Mouse (Mus musculus) spleen, embryonic (tissue): ENCODE measurements at regions not wholly inside any gene's neighbourhood (a gene's known extent, or its start where the extent isn't known, plus 50 kb on each side); places are given as distances from the start of the nearest gene placed in this dataset.

Experiments
- CTCF ChIA-PET: fragments of 350-600 bp; sonication (Branson Sonifier 250); formaldehyde crosslinking; loops from one replicate; lab custom pipeline; 2022; lab: Charles Lee

- CTCF ChIA-PET: no interaction called here
Measured at GRCm38 (mm10) chr7:137522450-137522849, 85.0 kb downstream of the Glrx3 start.

- CTCF ChIA-PET: no interaction called here
Measured at GRCm38 (mm10) chr7:137533476-137533875, 96.1 kb downstream of the Glrx3 start.

DNA sequence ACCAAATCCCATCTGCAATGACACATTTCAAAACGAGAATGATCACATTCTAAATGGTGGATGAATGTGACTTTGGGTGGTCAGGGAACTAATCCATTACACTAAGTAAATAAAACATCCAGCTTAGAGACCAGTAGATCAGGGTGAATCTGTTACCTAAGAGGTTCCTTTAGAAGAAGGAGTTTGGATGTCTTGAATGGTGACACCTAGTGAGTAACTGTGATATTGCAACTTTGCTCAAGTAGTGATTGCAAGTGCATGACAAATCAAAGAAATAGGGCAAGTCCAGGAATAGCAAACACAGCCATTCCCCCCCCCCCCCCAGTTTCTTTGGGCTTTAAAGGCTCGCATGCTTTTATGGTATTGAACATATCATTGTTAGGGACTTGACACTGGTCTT, 112.6 kb downstream of the Glrx3 start:
- CTCF ChIA-PET: interaction anchor here (0.8 kb wide), 1 partner anchor 394 kb away, joined by 8 read pairs; no protein-coding TSS in a partner anchor

DNA sequence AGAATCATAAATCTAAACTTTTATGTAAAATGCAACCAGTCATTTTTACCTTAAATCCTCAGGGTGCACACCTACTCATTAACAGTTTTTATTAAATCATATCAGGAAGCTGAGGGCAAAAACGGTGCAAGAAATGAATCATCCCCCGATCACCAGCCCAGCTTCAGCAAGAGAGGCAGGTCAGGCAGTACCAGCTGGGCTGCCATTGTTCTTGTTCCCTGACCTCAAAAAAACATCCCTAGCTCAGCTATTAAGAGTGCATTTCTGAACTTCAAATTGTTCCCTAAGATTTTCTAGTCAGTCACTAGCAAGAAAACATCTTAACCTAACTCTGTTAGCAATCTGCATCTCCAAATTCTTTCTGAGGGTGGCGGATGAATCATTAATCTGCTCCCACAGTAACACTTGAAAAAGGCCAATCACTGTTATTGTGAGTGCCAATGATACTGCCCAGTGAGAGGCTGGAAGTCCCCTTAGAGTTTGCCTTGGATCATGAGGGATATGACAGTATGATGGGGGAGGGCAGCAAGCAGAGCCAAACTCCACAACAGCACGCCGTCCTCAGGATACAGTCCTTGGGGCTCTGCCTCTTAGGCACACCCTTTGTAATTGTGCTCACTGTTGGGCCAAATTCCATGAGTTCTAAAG, 115.3 kb downstream of the Glrx3 start:
- CTCF ChIA-PET: no interaction called here

DNA sequence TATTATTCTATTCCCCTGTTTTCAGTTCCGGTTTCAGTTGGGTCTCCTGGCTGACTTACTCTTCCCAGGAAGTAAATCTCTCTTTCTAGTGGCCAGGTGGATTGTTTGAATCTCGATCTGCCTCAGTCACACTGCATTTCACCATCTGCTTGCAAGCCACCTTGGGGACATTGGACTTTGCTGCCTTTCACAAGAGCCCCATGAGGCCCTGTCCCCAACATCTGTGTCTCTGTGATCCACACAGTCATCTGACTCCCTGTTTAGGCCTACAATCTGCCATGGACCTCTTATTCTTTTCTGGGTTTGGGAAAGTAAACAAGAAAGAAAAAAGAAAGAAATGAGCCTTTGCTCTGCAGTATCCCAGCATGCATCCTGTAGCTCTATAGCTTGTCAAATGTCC, 118.1 kb downstream of the Glrx3 start:
- CTCF ChIA-PET: interaction anchor here (1.0 kb wide), 1 partner anchor 29 kb away, joined by 6 read pairs; no protein-coding TSS in a partner anchor

DNA sequence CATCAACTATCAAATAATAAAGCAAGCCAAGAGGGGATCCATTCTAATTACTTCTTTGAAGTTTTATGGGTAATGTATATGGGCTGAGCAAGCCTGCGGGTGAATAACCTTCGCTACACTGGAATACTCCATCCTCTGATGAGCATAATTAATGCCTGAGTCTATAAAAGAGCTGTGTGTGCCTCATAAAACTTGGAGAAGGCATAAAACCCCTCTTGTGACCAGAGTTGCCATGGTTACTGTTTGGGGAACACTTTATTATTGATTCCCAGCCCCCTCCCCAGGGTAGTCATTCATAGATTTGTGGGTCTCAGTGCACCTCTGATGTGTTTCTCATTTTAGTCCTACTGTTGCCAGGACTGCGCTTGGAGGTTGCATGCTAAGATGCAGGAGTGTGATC, 120.0 kb downstream of the Glrx3 start:
- CTCF ChIA-PET: no interaction called here

DNA sequence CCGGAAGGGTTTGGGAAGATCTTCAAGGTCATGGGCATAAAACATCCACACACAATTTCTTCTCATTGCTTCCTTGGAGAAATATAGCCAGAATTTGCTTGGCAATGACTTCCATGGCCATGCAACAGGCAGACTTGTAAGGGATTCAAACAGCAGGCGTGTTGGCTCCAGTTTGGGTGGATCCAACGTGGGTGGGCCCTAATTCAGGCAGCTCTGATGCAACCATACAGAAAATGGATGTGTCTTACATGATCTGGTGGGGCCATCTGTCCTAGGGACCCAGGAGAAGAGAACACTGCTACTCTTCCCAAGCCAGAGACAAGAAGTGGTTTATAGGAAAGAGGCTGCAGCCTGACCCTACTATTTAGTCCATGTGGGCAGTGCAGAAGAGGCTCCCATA, 121.5 kb downstream of the Glrx3 start:
- CTCF ChIA-PET: no interaction called here

DNA sequence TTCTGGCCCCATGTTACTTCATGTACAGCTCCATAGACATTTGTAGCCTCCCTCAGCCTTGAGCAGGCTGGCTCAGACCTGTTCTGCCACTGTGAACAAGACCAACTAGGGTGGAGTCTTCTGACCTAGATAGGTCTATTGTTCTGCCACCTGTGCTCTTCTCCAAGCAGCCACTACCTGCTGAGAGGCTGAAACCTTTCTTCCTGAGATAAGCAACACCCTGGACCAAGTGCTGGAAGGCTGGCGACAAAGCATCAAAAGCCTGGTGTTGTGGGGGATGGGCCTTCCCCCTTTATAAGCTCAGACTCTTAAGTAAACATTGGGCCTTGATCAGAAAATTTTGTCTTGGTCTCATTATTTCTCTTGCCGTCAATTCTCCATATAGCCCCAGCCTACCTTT, 132.8 kb downstream of the Glrx3 start:
- CTCF ChIA-PET: no interaction called here

DNA sequence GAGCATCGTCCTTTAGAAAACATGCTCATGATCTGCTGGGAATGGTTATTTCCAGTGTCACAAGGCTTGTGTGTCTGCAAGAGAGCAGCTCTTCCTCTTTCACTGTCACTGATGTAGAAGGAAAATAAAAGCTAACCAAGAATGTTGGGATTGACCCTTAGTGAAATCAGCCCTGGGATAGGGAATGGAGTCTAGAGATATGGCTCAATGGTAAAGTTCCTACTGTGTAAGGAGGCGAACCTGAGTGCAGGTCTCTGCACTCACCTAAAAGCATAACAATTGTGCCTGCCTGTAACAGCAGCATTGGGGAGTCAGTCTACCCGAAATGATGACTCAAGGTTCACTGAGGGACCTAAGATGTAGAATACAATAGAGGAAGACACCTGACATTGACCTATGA, 138.1 kb downstream of the Glrx3 start:
- CTCF ChIA-PET: no interaction called here

- CTCF ChIA-PET: interaction anchor here (1.3 to 1.7 kb wide), 2 partner anchors 13 to 17 kb away, joined by 5 read pairs; no protein-coding TSS in a partner anchor
Measured at GRCm38 (mm10) chr7:137576251-137576650, 138.8 kb downstream of the Glrx3 start.

DNA sequence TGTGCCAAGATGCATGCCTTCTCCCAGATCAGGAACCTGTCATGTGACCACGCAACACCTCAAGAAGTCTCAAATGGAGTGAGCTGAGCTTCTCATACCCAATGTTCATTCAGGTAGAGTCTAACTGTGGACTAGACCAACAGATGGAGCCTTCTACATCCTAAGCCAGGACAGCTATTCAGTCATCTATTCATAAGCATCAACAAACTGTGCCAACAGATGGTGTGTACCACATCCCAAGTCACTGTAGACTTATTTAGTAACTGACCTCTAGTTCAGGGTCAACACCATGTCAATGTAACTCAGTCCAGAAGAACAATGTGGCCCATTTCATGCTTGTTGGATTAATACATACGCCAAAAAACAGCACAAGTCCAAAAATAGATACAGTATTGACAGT, 146.1 kb downstream of the Glrx3 start:
- CTCF ChIA-PET: interaction anchor here (0.7 to 1.0 kb wide), 2 partner anchors 15 to 22 kb away, joined by 3 to 8 read pairs; no protein-coding TSS in a partner anchor

- CTCF ChIA-PET: interaction anchor here (0.6 to 0.7 kb wide), 3 partner anchors 11 to 147 kb away, joined by 3 to 6 read pairs (median 3); no protein-coding TSS in a partner anchor
Measured at GRCm38 (mm10) chr7:137584916-137585315, 147.5 kb downstream of the Glrx3 start.

DNA sequence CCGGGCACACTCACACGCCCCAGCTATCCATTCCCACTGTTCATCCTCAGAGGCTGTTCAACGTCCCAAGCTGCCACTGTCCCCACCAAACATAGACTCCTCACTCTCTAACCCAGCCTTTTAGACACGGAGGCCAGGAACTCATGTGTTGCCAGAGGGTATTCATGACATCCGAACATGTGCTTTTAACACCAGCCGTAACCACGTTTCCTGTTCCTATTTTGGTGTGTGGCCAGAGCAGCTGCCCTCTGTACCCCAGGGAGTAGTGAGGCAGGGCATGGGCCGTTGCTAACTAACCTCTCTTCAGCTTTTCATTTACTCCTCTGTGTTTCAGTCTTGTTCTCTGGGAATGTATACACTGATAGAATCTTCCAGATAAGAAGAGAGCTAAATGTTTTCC, 156.2 kb downstream of the Glrx3 start:
- CTCF ChIA-PET: interaction anchor here (1.2 to 1.4 kb wide), 2 partner anchors 8 to 17 kb away, joined by 3 to 5 read pairs; no protein-coding TSS in a partner anchor

- CTCF ChIA-PET: no interaction called here
Measured at GRCm38 (mm10) chr7:137595567-137595966, 158.2 kb downstream of the Glrx3 start.

DNA sequence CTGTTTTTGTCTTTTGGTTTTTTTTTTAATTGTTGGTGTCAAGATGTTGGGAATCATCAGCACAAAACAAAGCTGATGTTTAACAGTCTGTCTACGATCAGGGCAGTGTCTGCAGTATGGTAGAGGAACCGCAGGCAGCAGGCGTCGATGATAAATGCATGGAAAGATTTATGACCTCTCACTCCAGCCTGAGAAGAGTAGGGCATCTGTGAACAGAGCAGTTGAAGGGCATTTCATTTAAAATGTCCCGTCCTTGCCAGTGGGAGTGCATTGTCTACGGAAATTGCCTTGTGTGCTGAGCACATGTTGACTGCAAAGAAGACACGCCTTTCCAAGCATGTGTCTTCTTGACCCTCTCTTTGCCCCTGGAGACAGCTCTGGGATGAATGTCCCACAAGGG, 158.7 kb downstream of the Glrx3 start:
- CTCF ChIA-PET: no interaction called here

DNA sequence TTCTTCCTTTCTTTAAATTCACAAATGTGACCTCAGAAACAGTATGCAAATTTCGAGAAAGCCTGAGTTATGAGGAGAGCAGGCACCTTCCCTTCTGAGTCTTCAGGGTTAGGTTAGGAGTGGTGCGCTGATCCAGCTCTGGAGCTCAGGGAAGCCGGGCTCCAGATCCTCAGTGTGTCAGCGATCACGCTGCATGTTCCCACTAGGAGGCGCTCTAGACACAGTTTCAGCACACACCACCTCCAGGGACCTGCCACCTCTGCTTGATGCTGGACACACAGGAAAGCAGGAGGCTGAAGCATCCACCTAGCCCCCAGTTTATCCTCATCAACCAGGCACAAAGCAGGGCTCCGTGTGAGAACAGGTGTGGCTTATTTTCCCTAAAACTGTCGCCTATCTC, 165.6 kb downstream of the Glrx3 start:
- CTCF ChIA-PET: interaction anchor here (0.9 kb wide), 1 partner anchor 51 kb away, joined by 3 read pairs; no protein-coding TSS in a partner anchor

DNA sequence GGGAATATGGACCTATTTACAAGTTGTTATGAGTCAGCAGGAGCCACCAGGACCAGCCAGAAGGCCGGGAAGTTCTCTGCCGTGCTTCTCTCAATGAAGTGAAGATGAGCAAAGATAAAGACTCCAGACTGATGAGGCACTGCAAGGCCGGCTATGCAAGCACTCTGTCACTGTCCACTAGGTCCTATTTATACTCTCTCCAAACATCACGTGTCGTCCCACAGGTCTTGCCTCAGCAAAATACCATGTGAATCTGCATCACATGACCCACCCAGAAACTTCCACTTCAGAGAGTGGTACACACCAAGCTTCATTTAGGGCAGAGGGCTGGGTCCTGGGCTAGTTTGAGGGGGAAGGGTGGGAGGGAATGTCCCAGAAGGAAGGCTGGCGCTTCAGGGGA, 172.3 kb downstream of the Glrx3 start:
- CTCF ChIA-PET: interaction anchor here (0.6 kb wide), 2 partner anchors 20 to 97 kb away, joined by 3 to 5 read pairs; no protein-coding TSS in a partner anchor

- CTCF ChIA-PET: interaction anchor here (0.7 kb wide), 1 partner anchor 157 kb away, joined by 4 read pairs; no protein-coding TSS in a partner anchor
Measured at GRCm38 (mm10) chr7:137611363-137611762, 173.9 kb downstream of the Glrx3 start.

DNA sequence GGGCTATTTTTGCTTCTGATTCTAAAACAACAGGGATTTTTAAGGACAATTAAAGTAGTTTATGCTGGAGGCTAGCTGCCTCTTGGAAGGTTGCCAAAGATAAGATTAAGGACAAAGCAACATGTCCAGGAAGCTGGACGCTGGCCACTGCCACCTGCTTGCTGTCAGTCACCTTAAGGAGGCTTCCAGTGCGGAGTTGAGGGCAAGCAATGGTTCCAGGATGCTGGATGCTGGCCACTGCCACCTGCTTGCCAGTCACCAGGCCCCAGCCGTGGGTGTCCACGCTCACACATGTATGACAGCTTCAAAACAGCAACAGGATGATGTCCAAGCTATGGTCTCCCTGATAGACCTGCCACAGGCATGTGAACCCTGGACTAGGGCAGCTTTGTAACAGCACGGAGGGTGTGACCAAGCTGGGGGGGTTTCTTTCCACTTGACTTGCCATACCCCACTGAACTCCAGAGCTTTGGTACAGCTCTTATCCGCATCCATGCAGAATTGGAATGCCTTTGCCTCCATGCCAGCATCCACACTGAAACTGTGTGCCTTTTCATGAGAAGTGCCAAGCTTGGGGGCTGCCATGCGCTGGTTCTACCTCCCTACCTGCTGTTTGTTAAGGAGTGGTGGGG, 174.6 kb downstream of the Glrx3 start:
- CTCF ChIA-PET: interaction anchor here (0.7 kb wide), 1 partner anchor 158 kb away, joined by 4 read pairs; no protein-coding TSS in a partner anchor

DNA sequence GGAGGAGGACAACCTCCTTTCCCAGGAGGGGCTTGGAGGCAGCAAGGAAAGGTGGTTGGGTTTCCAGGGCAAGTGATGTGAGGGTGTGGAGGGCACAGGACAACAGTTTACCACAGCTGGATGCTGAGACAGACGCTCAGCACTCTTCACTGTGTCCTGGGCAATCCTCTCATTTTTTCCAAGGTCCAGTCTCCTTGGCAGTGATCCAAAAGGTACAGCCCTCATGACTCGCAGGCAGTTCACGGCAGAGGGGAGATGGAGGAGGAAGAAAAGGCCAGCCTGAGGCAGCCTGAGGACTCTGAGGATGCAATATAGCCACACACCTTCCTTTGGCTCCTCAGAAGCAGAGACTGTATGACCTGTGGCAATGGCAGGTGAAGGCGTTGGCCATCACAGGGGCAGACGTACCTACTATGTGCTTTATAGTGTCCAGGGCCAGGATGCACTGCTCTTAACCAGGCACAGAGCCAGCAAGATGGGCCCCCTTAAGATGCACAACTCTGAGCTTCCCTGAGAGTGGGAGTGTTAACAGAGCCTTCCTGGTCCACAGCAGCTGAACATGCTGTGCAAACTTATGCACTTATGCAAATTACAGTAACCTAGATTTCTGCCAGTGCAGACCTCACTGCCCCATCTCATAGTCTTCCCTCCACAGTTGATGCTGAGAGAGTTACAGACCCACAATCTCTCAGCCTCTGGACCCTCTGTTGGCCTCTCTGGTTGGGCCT, 181.2 kb downstream of the Glrx3 start:
- CTCF ChIA-PET: interaction anchor here (0.6 kb wide), 1 partner anchor 30 kb away, joined by 5 read pairs; no protein-coding TSS in a partner anchor

GRCm38 (mm10) chr7:137619286-137619789, 181.9 kb downstream of the Glrx3 start:
- CTCF ChIA-PET: no interaction called here

DNA sequence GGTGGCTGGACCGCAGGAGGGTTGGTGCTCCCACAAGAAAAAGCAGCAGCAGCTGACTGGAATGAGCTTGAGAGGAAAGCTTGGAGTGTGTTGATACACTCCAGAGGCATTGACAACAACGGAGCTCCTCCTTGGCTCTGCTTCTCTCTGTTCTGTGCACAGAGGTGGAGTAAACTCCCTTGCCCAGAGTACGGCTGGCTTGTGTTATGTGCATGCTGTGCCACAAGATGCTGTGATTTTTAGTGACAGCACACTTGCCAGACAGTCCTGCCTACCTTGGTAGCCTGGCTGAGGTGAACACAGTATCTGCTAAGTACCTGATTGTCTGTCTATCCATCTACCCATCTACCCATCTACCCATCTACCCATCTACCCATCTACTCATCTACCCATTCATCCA, 190.9 kb downstream of the Glrx3 start:
- CTCF ChIA-PET: no interaction called here
